Mouse (Mus musculus): ENCODE measurements around the gene Wbp1l. TPM values are rescaled to one million over a fixed set of nuclear protein-coding genes. Genes with fewer than 3 reads are reported as not detected.

Wbp1l gene
- 10 to 100 TPM; 57.5 to 76.1 TPM for total RNA-seq (2023)

GRCm38 (mm10) chr19:46598720-46599252 lies at the start of gene Wbp1l:
Gene Wbp1l, plus strand, starts transcription at chr19:46599084.

DNA sequence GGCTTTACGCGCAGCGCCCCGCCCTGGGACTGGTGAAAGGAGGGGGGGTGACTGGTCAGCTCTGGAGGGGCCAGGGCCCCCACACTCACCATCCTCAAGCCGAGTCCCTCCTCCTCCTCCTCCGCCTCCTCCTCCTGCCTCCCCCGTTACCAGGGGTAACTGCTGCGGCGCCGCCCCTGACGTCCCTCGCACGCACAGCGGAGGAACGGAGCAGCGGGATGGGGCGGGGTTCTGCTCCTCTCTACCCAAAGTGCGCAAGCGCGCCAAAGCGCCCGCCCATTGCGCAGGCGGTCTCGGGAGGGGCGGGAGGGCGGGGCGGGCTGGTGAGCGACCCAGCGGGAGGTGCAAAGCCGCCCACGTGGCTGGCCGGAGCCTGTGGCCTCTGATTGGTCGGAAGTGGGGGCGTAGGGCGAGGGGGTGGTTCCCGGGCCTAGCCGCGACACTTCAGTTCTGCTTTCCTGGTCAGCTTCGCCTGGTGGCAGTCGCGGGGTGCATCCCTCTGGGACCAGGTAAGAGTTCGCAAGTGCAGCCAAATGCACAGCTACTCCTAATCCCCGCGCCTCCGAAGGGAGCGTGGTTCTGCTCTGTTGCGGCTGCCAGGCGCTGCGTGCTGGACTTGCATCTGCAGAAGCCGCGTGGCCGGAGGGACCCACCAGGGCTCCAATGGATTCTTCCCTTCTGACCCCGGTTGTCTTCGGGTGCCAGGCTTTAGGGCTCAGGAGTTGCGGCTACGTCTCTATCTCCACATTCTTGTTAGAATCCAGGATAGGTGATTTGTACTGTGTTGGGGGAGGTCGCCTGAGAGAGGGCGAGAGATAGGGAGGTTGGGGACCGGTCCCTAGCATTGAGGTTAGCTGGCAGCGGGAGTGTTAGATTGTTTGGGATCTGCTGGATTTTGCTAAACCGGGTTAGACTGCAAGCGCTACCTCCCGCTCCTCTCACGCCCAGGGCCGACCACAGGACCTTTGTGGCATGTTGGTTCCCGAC lies 25.6 kb upstream of the Wbp1l start, which contains the start of the genes Arl3 and Sfxn2:
Gene Arl3, minus strand, starts transcription at position 248 of the 987 bp plus-strand sequence.
Gene Sfxn2, plus strand, starts transcription at position 415 of the 987 bp plus-strand sequence.

DNA sequence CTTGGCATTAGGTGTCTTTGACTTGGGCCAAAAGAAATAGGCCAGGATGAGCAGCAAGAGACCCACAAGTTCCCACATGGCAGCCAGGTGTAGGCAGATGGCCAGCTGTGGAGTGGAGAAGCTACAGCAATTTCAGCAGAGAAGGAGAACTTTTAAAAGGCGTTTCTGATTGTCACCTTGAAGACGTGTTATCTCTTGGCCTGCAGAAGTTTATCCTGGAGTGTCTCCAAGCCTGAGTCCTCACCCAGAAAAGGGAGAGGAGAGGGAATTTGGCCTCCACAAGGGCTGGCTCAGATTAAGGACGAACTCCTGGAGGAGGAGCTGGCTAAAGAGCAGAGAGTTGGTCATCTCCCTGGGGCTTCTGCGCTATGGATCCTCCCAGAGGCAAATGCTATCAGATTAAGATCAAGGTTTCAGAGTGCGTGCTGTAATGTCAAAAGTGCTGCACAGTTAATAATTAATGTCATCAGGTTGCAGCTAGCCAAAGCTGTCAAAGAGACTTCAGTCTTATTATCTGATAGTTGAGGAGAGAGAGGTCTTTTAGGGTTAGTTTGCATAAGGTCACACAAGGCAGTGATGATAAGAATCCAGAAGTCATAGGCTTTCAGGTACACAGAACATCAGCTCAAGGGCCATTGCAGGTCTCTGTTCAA lies 74.0 kb downstream of the Wbp1l start, which contains the start of gene Cyp17a1:
Gene Cyp17a1, minus strand, starts transcription at position 407 of the 653 bp plus-strand sequence.

DNA sequence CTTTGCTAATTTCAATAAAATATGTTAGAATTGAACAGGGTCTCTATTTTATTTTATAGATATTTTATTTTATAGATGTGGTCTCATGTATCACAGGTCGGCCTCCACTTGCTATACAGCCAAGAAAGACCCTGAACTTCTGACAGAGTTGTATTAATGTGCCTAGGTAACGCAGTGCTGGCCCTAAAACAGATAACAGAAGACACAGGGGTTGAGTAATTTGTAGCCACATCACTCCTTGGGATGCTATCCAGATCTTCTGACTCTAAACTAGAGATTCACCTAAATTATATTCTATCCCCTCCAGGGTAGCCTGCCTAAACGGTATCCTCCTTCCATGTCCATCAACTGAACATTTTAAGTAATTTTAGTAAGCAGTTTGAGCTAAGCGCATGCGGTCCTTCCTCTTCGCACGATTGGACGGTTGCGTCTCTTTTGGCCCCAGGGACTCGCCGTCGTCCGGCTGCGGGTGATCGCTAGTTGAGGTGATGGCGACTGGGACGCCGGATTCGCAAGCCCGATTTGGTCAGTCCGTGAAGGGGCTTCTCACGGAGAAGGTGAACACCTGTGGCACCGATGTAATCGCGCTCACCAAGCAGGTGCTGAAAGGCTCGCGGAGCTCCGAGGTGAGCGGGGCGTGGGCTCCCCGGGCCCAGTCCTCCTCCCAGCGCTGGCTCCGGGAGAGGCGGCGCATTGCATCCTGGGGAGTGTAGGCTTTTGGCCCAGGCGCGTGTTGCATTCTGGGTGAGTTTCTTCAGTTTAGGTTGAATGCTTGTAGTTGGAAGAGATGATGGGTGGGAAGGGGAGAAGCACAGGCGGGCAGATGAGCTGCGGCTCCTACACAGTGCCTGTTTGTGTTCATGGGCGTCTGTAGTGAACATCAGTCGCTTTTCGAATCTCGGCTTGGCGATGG lies 90.8 kb downstream of the Wbp1l start, which contains the start of gene Borcs7:
Gene Borcs7, plus strand, starts transcription at position 447 of the 913 bp plus-strand sequence.

Other genes with a start within 250 kb of the Wbp1l start
- not detected for gene 2310034G01Rik, start 248.8 kb upstream of the Wbp1l start, total RNA-seq (2023)
- gene Actr1a, start 203.3 kb upstream of the Wbp1l start, total RNA-seq (2023) = 10 to 100 TPM; 83.9 to 91.4 TPM
- 10 to 100 TPM in 1 of 2 experiments, 1 to 10 TPM in 1; 9.0 to 11.5 TPM for gene Sufu, start 202.2 kb upstream of the Wbp1l start, total RNA-seq (2023)
- 10 to 100 TPM; 40.9 to 47.7 TPM for gene Trim8, start 97.4 kb upstream of the Wbp1l start, total RNA-seq (2023)
- gene Arl3, start 25.9 kb upstream of the Wbp1l start, total RNA-seq (2023) = 10 to 100 TPM in 1 of 2 experiments, 1 to 10 TPM in 1; 9.2 to 12.5 TPM
- 10 to 100 TPM in 1 of 2 experiments, 1 to 10 TPM in 1; 8.3 to 12.6 TPM for gene Sfxn2, start 25.7 kb upstream of the Wbp1l start, total RNA-seq (2023)
- not detected for gene Cyp17a1, start 74.1 kb downstream of the Wbp1l start, total RNA-seq (2023)
- 1 to 10 TPM; 4.4 to 4.9 TPM for gene Borcs7, start 90.8 kb downstream of the Wbp1l start, total RNA-seq (2023)
- gene As3mt, start 108.4 kb downstream of the Wbp1l start, total RNA-seq (2023) = 10 to 100 TPM; 16.2 to 19.7 TPM
- gene Cnnm2, start 162.5 kb downstream of the Wbp1l start, total RNA-seq (2023) = 1 to 10 TPM; 6.4 to 6.8 TPM